In genomic region chr9:31538458-31539210, GRCm38 (mm10) we compare ENCODE assay signal across 17 mouse cellular contexts.
A peak's percentile ranks its signal among the peaks of the same experiment; 100 is the strongest.
DNase-seq lines count a peak whose midpoint lies in the region; ATAC-seq lines count a peak whose summit lies in the region.
"Had no signal": no experiment of that assay in that cellular context is flagged by ENCODE, and none has a peak within 500 bp of the region (broad histone marks: within the 10 kb centered on the region; RNA-seq: fewer than 3 reads in every experiment).

No protein-coding gene starts in this region.

- H3K4me3 ChIP-seq in intestine, embryonic 14.5 days (ENCODE audit: low read depth, low read length) = no peak overlapping the region
- H3K4me3 ChIP-seq in intestine, embryonic 16.5 days (ENCODE audit: low read length) = no peak overlapping the region
- H3K4me3 ChIP-seq in liver, embryonic 16.5 days (ENCODE audit: low read depth, low read length) = no peak overlapping the region
- H3K4me3 ChIP-seq: midbrain, embryonic 13.5 days had no signal

- no peak overlapping the region for H3K9ac ChIP-seq in intestine, embryonic 14.5 days (ENCODE audit: low read length)
- H3K9ac ChIP-seq in intestine, embryonic 16.5 days (ENCODE audit: low read depth, low read length) = no peak overlapping the region
- no peak overlapping the region for H3K9ac ChIP-seq in liver, embryonic 16.5 days (ENCODE audit: low read depth, low read length)
- H3K9ac ChIP-seq: hindbrain, embryonic 14.5 days; midbrain, embryonic 13.5 days had no signal

- no peaks in the 10 kb centered on the region for H3K9me3 ChIP-seq in intestine, embryonic 14.5 days (ENCODE audit: control insufficient read depth, low read length)
- no peaks in the 10 kb centered on the region for H3K9me3 ChIP-seq in intestine, embryonic 16.5 days (ENCODE audit: control insufficient read depth, low read length)
- H3K9me3 ChIP-seq in liver, embryonic 16.5 days (replicated peaks; ENCODE audit: control insufficient read depth, low read length) = no peaks in the 10 kb centered on the region
- H3K9me3 ChIP-seq: midbrain, embryonic 13.5 days had no signal

- 65% methylated on average over 11 of the region's 11 CpGs for WGBS in intestine, embryonic 14.5 days
- WGBS in intestine, embryonic 16.5 days = 55% methylated on average over 11 of the region's 11 CpGs
- WGBS in large intestine, adult 2 months = 34% methylated on average over 11 of the region's 11 CpGs
- 58% methylated on average over 11 of the region's 11 CpGs for WGBS in liver, embryonic 16.5 days (ENCODE audit: insufficient replicate concordance)

- DNase-seq in intestine, embryonic 14.5 days (ENCODE audit: low spot score) = no peak
- peak; percentile 90 for DNase-seq in large intestine, adult 2 months (ENCODE audit: low read depth, low spot score)
- no peak for DNase-seq in layer of hippocampus, adult 8-10 months (ENCODE audit: low spot score in 2 of 2)
- no peak for DNase-seq in gastrocnemius, postnatal 25 days
- no peak for DNase-seq in MN1 (ENCODE audit: low spot score)
- DNase-seq: cerebellum, adult 9-10 months; gastrocnemius, postnatal 14 days; heart, postnatal 10 days; layer of hippocampus, postnatal 36 days; lung, adult 2 months; lung, postnatal 4 days; right cerebral cortex, postnatal 4 days had no signal

- H3K4me2 ChIP-seq in intestine, embryonic 14.5 days (ENCODE audit: low read length) = no peak overlapping the region
- 0 out of 2 replicates have a peak overlapping the region, but pooled peaks have one; percentile 16 for H3K4me2 ChIP-seq in intestine, embryonic 16.5 days (ENCODE audit: low read depth, low read length)
- H3K4me2 ChIP-seq in liver, embryonic 16.5 days (ENCODE audit: low read depth, low read length) = no peak overlapping the region
- H3K4me2 ChIP-seq: hindbrain, embryonic 14.5 days; midbrain, embryonic 13.5 days had no signal

- H3K4me1 ChIP-seq in intestine, embryonic 14.5 days (replicated peaks; ENCODE audit: control insufficient read depth, insufficient read depth, low read length) = no peaks in the 10 kb centered on the region
- H3K4me1 ChIP-seq in intestine, embryonic 16.5 days (ENCODE audit: control insufficient read depth, insufficient read depth, low read length) = peaks cover 4% of the 10 kb centered on the region
- H3K4me1 ChIP-seq in liver, embryonic 16.5 days (ENCODE audit: control insufficient read depth, low read depth, low read length) = no peaks in the 10 kb centered on the region
- H3K4me1 ChIP-seq: midbrain, embryonic 13.5 days had no signal

- H3K27ac ChIP-seq in intestine, embryonic 14.5 days (ENCODE audit: low read depth) = peak overlapping the region; percentile 2
- H3K27ac ChIP-seq in intestine, embryonic 16.5 days (ENCODE audit: low read length) = peak overlapping the region; percentile 94
- H3K27ac ChIP-seq in liver, embryonic 16.5 days (ENCODE audit: low read length) = no peak overlapping the region
- H3K27ac ChIP-seq: hindbrain, embryonic 14.5 days; midbrain, embryonic 13.5 days had no signal

- peak; percentile 89 for ATAC-seq in intestine, embryonic 14.5 days (replicated peaks; ENCODE audit: low FRiP score, low TSS enrichment, low read depth)
- peak; percentile 97 for ATAC-seq in intestine, embryonic 16.5 days
- ATAC-seq in liver, embryonic 16.5 days (ENCODE audit: low read depth) = peak; percentile 77
- no peak for ATAC-seq in megakaryocyte progenitor cell, adult 5-6 weeks (replicated peaks; ENCODE audit: poor library complexity)
- ATAC-seq: midbrain, embryonic 13.5 days had no signal

- no peaks in the 10 kb centered on the region for H3K27me3 ChIP-seq in intestine, embryonic 14.5 days (replicated peaks; ENCODE audit: control insufficient read depth, insufficient read depth, low read length)
- H3K27me3 ChIP-seq in intestine, embryonic 16.5 days (replicated peaks; ENCODE audit: control insufficient read depth, insufficient read depth, low read length) = no peaks in the 10 kb centered on the region
- no peaks in the 10 kb centered on the region for H3K27me3 ChIP-seq in liver, embryonic 16.5 days (ENCODE audit: control insufficient read depth, insufficient read depth, low read depth, low read length)
- H3K27me3 ChIP-seq: midbrain, embryonic 13.5 days had no signal

- no peaks in the 10 kb centered on the region for H3K36me3 ChIP-seq in intestine, embryonic 14.5 days (ENCODE audit: control insufficient read depth, insufficient read depth, low read length)
- H3K36me3 ChIP-seq in intestine, embryonic 16.5 days (ENCODE audit: control insufficient read depth, insufficient read depth, low read length) = no peaks in the 10 kb centered on the region
- H3K36me3 ChIP-seq in liver, embryonic 16.5 days (ENCODE audit: control insufficient read depth, insufficient read depth) = no peaks in the 10 kb centered on the region
- H3K36me3 ChIP-seq: midbrain, embryonic 13.5 days had no signal
